Mouse (Mus musculus) kidney, adult 10 weeks (tissue): ENCODE measurements around the gene Ssbp2. TPM values are rescaled to one million over a fixed set of nuclear protein-coding genes. Genes with fewer than 3 reads are reported as not detected.

ENCODE experiments used
- polyA plus RNA-seq: library from polyadenylated mRNA; stranded (reverse); fragments of 350-450 nt; fragmentation: Illumina TruSeq; extraction: RNeasy Lipid Tissue Mini Kit (QIAGEN cat#74804); gene quantifications from one replicate; pipeline ENCODE4 v1.2.3, GENCODE M21; 2014; ENCODE audit warnings: low read depth, low replicate concordance

Ssbp2 gene
- 26.4 TPM for polyA plus RNA-seq

DNA sequence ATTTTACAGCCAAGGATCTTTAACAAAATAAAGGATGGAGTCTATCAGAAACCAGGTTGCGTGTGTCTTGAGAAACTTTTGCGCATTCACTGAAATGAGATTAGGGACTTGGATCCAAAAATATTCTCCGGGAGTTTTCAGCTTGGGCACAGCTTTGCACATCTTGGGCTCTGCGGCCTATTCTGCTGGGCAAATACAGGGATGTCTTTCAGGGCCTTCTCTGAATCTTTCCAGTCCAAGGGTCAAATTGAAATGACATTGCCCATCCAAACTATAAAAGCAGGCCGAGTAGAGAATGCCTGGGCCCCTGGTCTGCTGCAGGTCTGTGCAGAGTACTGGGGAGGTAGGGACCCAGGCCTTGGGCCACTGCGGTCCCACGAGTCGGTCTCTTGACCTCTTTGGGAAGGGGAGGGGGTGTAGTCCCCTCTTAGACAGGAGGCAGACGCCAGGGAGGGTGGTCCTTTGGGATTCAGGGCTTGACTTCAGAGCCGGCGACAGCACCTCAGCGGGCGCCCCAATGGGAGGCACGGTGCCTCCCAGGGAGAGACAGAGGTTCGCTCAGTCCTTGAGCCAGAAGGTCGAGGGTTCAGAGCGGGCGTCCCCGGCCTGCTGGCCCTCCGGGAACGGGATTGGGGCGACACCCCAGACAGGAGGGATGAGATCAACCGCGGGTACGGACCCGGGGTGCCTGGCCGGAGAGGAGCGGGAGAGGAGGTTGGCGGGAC, at the start of gene Ssbp2:
TSS of gene Ssbp2 (plus strand) at position 388 of the 725 bp plus-strand sequence.

GRCm38 (mm10) chr13:91741280-91742047, 281.4 kb downstream of the Ssbp2 start, which contains the start of gene Acot12:
TSS of gene Acot12 (plus strand) at chr13:91741512.

Other genes starting within 250 kb of the Ssbp2 start
- 60.9 TPM for gene Atg10, start 236.3 kb upstream of the Ssbp2 start, polyA plus RNA-seq